Mouse (Mus musculus) megakaryocyte, adult 5-6 weeks (primary cell): Measurements from ENCODE around the gene Rassf3. TPM values are rescaled to one million over a fixed set of nuclear protein-coding genes. Genes with fewer than 3 reads are reported as not detected.

Experiments
- ATAC-seq: 2 replicates; pipeline ENCODE4 v1.8.0; 2016; ENCODE audit warnings: mild to moderate bottlenecking, inconsistent platforms; ENCODE audit not compliant: poor library complexity, severe bottlenecking
- total RNA-seq, 2 experiments: library from RNA; stranded (forward) in 1 of 2; stranded (reverse) in 1 of 2; fragments of 153-499, 151-499 nt in 1 of 2; fragments of 221-1000, 200-1000 nt in 1 of 2; gene quantifications; 2 replicates each; pipeline versions ENCODE4 v1.2.3 to v1.2.4; 2015 to 2017

Rassf3 gene
- total RNA-seq, 2 experiments from 2014 or later: 56.4 to 65.7 TPM

GRCm38 (mm10) chr10:121374693-121375620 lies 101.2 kb downstream of the Rassf3 start:
- ATAC-seq: peak; percentile 83

- no peak for ATAC-seq
Measured at GRCm38 (mm10) chr10:121374013-121374412, 102.1 kb downstream of the Rassf3 start.

- ATAC-seq: no peak
Measured at GRCm38 (mm10) chr10:121370777-121371176, 105.4 kb downstream of the Rassf3 start.

DNA sequence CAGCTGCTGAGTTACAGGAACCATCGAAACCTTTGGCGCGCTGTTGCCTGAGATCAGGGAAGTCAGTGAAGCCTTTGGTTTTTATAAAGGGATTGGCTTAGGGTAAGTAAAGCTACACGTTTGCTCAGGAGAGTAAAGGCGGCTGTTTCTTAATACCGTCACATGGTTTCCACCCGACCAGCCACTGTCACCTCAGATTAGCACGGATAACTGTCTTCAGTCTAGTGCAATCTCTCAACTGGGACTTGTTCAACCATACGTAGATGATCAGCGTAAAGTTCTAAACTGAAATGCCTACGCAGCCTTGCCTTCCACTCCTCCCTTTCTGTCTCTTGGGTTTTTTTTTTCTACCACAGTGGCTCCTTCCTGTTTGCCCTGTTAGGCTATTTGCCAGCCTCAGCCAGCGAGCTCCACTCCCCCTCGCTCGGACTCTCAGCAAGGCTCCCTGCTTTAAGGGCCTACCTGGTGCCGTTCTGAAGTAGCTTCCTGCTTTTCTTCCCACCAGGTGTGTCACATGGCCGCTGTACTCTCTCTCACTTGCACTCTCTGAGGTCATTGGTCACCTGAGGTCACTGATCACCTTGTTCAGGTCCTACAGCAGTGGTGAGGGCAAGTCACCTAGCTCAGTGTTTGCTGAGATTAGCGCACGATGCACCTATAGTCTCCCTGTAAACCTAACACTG lies 107.2 kb downstream of the Rassf3 start:
- ATAC-seq: no peak

GRCm38 (mm10) chr10:121367780-121368179 lies 108.4 kb downstream of the Rassf3 start:
- no peak for ATAC-seq

GRCm38 (mm10) chr10:121367271-121367670 lies 108.9 kb downstream of the Rassf3 start:
- no peak for ATAC-seq

DNA sequence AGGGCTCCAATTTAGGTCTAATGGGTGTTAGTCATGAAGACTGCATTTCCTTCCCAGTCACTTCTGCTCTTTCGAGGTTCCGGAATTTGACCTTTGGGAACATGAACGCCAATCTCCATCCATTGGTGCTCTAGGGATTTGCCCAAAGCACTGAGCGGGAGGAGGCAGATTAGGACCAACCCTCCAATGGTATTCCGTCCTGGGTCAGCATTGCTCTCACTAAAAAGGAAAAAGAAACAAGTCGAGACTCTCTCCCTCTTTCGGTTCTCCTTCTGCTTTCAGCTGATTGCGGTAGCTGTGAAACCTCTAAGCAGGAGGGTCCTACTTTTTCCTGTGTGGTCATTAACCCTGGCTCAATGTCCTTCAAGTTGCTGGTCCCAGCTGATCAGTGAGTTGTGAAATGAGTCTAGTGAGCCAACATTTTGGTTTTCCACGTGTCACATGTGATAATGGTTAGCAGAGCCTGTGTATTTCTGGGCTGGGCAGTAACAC lies 110.3 kb downstream of the Rassf3 start:
- peak; percentile 65 for ATAC-seq

DNA sequence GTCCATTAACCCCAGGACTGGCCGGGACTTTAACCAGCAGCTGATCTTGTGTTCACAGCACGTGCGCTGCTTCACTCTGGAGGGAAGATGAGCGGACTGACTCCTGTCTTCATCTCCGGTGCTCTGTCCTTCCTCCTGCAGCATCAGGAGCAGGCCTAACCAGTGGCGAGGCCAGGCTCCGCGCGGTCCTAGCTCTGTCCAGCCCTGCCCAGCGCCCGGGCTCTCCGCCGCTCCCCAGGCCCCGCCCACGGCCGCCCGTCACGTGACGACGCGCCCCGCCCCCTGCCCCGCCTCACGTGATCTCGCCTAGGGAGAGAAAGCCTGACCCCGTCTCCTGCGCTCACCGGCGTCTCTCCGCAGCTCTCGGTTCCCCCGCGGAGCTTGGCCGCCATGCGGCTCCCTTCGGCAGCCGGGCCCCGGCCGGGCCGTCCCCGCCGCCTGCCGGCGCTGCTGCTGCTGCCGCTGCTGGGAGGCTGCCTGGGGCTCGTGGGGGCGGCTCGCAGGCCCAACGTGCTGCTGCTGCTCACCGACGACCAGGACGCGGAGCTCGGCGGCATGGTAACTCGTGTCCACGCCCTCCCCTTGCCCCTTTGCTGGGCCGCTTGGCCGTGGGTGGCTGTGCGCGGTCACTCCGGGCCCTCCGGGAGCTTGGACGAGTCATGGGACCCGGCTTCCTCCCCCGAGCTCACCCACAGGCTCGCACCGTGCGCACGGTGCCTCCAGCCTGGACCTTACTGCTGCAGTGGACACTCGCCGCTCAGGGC lies 111.2 kb downstream of the Rassf3 start, which contains the start of gene Gns:
TSS of gene Gns (plus strand) at position 290 of the 764 bp plus-strand sequence.
- peak; percentile 58 for ATAC-seq

- no peak for ATAC-seq
Measured at GRCm38 (mm10) chr10:121364306-121364705, 111.8 kb downstream of the Rassf3 start.

DNA sequence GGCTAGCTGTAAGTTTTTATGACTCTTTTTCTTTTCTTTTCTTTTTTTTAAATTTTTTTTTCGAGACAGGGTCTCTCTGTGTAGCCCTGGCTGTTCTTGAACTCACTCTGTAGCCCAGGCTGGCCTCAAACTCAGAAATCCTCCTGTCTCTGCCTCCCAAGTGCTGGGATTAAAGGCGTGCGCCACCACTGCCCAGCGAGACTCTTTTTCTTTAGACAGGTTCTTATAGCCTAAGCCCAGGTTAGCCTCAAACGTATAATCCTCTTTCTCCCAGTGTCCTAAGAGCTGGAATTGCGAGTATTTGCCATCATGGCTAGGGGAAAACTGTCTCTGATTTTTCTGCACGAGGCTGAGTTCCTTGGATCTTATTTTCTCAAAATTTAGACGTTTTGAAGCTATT lies 112.9 kb downstream of the Rassf3 start:
- no peak for ATAC-seq

- no peak for ATAC-seq
Measured at GRCm38 (mm10) chr10:121360358-121360757, 115.8 kb downstream of the Rassf3 start.

Other genes with a start within 250 kb of the Rassf3 start
- 0.23 and 0.42 TPM in 2 replicates for gene Tbc1d30, start 125.1 kb downstream of the Rassf3 start, total RNA-seq (2015)
- gene Tbc1d30, start 125.1 kb downstream of the Rassf3 start, total RNA-seq (2017): 0.40 and 1.8 TPM in 2 replicates
- gene Gns, start 111.3 kb downstream of the Rassf3 start, total RNA-seq (2015): 41.1 and 48.9 TPM in 2 replicates
- gene Gns, start 111.3 kb downstream of the Rassf3 start, total RNA-seq (2017): 33.8 and 40.7 TPM in 2 replicates
- 41.2 and 43.3 TPM in 2 replicates for gene Tbk1, start 110.4 kb upstream of the Rassf3 start, total RNA-seq (2015)
- 91.2 and 91.3 TPM in 2 replicates for gene Tbk1, start 110.4 kb upstream of the Rassf3 start, total RNA-seq (2017)
- gene Xpot, start 150.0 kb upstream of the Rassf3 start, total RNA-seq (2015): 29.7 and 34.3 TPM in 2 replicates
- 24.4 and 37.1 TPM in 2 replicates for gene Xpot, start 150.0 kb upstream of the Rassf3 start, total RNA-seq (2017)
- not detected in 2 replicates for gene D930020B18Rik, start 165.2 kb upstream of the Rassf3 start, total RNA-seq (2015)
- 0.33 TPM in 1 of 2 replicates, not detected in the other for gene D930020B18Rik, start 165.2 kb upstream of the Rassf3 start, total RNA-seq (2017)